Mouse (Mus musculus) retina, postnatal 1 day (tissue): ENCODE data around the gene Apoa2.
A peak's percentile ranks its signal among the peaks of the same experiment; 100 is the strongest.

ENCODE experiments used
- DNase-seq: peaks from one replicate; pipeline ENCODE4 v3.0.0-alpha.2; 2012

Apoa2 gene

GRCm38 (mm10) chr1:171224857-171225256, at the start of gene Apoa2:
Gene Apoa2, plus strand, starts transcription at chr1:171225054.
- no peak for DNase-seq

DNA sequence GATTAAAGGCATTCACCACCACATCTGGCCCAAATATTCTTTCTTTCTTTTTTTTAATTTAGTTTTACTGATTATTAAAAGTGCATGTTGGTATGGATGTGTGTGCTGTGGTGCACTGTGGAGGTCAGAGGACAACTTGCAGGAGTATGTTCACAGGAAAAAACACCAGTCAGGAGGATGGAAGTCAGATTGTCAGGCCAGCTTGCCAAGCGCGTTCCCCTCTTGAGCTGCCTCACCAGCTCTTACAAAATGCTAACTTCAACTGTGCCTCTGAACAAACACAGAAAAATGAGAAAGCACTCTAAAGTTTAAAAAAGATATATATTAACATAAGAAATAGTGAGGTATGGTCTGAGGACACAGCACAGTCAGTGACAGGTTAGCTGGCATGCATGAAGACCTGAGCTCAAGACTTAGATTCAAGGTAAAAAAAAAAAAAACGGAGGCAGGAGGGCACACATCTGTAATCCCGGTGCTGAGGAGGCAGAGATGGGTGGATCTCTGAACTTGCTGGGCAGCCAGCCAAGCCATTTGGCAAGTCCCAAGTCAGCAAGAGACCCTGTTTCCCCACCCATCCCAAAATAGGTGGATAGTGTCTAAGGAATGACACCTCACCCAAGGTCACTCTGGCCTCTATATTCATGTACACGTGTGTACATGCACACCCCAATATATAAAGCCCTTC, 45.2 kb upstream of the Apoa2 start:
- no peak for DNase-seq

DNA sequence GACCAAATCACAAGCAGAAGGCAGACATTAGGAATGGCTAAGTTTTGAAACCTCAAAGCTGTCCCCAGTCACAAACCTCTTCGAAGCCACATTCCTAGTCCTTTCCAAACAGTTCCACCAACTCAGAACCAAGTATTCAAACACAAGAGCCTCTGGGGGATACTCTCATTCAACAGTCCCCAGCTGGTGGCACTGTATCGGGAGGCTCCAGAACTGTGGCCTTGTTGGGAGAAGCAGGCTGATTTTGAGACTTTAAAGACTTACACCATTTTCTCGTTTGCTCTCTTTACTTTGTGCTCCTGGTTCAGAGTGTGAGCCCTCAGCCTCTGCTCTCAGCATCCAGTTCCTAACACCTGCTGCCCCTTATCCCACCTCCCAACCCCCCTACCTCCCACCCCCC, 41.8 kb upstream of the Apoa2 start:
- DNase-seq = no peak

- DNase-seq = no peak
Observed at GRCm38 (mm10) chr1:171183620-171184019, 41.2 kb upstream of the Apoa2 start.

DNA sequence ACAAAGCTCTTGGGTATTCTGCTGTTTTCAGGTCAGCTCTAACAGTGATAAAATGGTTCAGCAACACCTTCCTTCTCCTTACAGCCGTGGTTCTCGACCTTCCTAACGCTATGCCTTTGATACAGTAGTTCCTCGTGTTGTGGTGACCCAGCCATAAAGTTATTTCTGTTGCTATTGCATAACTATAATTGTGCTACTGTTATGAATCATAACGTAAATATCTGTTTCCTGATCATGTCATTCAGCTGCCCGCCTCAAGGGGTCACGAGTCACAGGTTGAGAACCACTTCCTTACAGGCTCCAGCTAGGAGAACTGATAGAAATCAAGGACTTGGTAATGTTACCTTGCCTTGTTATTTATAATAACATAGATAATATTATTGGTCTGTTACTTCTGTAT, 40.5 kb upstream of the Apoa2 start:
- no peak for DNase-seq

DNA sequence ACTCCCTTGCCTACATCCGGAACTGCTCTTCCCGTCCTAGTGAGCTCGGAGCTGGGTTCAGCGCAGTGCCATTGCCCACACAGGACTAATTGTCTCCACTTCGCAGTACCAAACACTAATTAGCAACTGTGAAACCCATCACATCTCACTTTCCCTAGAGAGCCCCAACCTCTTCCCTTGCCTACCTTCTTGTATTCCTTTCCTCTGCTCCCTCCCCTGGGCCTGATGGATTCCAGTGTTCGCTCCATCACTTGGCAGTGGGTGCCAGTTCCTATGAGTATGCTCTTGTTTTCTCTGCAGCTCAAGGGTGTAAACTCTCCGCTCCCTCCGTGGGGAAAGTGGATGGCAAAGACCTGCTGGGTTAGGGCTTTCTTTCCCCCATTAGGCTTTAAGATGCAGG, 39.2 kb upstream of the Apoa2 start:
- DNase-seq = no peak

- DNase-seq = peak; percentile 7
Observed at GRCm38 (mm10) chr1:171187851-171188700, 36.8 kb upstream of the Apoa2 start.

DNA sequence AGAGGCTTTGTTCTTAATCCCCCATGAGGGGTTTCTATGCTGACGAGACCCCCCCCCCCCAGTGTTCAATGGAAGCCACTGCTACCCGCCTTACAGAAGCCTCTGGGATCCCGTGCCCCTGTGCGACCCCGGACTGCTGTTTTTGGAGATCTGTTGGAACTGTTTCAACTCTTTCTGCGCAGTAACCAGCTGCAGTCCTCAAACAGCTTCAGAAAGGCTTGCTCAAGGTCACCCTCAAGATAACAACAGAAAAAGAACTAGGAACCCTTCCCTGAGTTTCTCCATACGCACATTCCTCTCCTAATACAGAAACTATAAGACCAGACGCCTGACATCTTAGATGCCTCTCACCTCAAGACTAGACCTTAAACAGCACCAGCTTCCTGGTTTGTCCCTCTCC, 35.8 kb upstream of the Apoa2 start:
- no peak for DNase-seq

- DNase-seq = peak; percentile 11
Observed at GRCm38 (mm10) chr1:171189476-171190114, 35.3 kb upstream of the Apoa2 start.

GRCm38 (mm10) chr1:171190832-171191231, 34.0 kb upstream of the Apoa2 start:
- DNase-seq = no peak

GRCm38 (mm10) chr1:171192283-171192682, 32.6 kb upstream of the Apoa2 start:
- DNase-seq = no peak

GRCm38 (mm10) chr1:171193093-171193840, 31.6 kb upstream of the Apoa2 start:
- peak; percentile 74 for DNase-seq

DNA sequence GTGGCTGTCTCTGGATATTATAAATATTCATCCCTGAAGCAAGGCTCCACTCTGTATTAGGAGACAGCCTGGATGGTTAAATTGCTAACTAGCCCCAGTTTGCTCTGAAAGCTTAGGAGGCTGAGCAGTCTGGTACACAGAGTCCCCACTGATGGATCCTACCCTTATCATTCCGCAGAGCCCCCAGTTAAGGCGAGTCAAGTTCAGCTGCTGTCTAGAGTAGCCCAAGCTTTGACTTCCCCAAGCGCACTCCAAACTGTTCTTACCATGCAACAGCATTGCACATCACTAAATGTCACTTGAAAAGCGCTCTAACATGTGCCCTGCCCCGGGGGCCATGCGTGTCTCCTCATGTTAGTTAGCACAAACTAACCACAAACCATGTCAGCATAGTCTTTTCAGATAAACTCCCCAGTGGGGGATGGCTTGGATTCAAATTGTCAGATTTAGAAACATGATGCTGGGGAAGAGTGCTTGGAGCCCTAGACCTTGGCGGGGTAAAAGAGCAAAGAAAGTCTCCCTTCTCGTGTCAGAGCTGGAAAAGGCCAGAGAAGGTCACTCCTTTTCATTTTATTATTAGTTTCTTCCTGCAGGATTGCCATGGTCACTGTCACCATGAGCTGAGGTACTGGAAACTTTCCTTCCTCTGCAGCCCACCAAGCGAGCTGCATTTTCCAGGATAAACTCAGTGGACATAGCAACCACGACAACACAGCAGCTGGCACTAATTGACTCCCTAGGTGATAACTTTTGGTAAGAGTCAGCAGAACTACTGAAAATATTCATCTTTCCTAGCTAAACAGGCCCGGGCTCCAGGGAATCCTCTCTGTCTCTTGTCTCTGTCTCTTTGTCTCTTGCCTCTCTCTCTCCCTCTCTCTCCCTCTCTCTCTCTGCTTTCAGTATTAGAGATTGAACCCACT, 30.7 kb upstream of the Apoa2 start:
- DNase-seq = peak; percentile 35

- DNase-seq = peak; percentile 55
Observed at GRCm38 (mm10) chr1:171195046-171195822, 29.6 kb upstream of the Apoa2 start.

DNA sequence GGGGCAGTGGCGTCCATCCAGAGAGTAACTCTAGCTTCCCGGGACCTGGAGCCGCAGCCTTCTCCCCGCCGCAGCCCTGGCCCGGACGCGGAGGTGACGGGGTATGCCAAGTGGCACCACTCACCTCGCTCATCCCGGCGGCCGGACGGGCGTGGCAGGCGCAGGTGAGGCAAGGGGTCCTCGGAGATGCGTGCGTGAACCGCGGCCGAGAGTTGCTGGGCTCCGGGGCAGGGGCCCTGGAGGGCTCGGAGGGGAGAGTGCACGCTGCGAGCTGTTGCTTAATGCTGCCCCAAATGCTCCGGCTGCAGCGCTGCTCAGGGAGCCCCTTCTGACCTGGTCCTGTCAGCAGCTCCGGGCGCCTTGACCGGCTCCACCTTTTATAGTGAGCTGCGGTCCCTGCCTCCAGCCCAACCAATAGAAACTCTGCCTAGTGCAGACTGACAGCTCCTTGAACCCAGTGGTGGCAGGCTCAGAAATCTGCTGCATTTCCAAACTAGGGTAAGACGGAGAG, 28.9 kb upstream of the Apoa2 start, which contains the start of gene Pcp4l1:
Gene Pcp4l1 (minus strand): TSS at position 382 of the 511 bp plus-strand sequence.
- DNase-seq = peak; percentile 83

GRCm38 (mm10) chr1:171199532-171199931, 25.3 kb upstream of the Apoa2 start:
- no peak for DNase-seq

GRCm38 (mm10) chr1:171200769-171201168, 24.1 kb upstream of the Apoa2 start:
- no peak for DNase-seq

GRCm38 (mm10) chr1:171203471-171204248, 21.2 kb upstream of the Apoa2 start:
- DNase-seq = no peak

DNA sequence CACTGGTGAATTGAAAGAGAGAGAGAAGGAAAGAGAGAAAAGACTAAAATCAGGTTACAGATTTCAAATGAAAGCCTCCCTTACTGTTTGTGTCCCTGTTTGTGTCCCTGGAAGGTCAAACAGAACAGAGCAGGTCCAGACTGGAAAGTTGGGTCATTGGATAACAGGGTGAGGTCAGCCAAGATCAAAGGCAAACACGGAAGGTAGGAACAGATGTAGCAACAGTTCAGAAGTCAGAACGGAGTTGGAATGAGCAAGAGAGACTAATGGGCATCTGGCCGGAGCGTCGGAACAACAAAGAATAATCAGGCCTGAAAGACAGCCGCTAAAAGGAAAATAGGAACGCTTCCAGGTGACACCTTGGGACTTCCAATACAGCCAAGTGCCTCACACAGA, 20.6 kb upstream of the Apoa2 start:
- no peak for DNase-seq
